Mouse (Mus musculus): ENCODE measurements around the gene Gm47959.
A peak's percentile ranks its signal among the peaks of the same experiment; 100 is the strongest.

Gene Gm47959

DNA sequence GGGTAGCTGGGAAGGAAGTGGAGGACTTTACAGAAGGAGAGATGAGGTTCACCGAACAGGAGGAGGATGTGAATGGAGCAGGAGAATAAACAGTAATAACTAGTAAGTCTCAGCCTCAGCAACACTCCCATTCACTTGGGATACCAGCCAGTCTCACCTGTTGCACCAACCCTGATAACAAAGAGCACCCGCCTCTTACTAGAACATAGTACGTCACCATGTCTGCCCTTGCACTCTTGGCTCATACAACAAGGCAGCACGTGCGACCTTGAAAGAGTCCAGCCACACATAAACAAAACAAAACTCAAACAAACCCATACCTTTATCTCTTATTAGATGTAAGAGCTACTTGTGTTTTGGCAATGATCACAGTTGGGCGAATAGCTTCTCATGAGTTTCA, 32.2 kb downstream of the Gm47959 start:
- DNase-seq (ENCODE audit: low read depth, low spot score): no peak

- no peak for DNase-seq (ENCODE audit: low read depth, low spot score)
These were observed 34.2 kb downstream of the Gm47959 start for GRCm38 (mm10) chr1:83034509-83034908.

DNA sequence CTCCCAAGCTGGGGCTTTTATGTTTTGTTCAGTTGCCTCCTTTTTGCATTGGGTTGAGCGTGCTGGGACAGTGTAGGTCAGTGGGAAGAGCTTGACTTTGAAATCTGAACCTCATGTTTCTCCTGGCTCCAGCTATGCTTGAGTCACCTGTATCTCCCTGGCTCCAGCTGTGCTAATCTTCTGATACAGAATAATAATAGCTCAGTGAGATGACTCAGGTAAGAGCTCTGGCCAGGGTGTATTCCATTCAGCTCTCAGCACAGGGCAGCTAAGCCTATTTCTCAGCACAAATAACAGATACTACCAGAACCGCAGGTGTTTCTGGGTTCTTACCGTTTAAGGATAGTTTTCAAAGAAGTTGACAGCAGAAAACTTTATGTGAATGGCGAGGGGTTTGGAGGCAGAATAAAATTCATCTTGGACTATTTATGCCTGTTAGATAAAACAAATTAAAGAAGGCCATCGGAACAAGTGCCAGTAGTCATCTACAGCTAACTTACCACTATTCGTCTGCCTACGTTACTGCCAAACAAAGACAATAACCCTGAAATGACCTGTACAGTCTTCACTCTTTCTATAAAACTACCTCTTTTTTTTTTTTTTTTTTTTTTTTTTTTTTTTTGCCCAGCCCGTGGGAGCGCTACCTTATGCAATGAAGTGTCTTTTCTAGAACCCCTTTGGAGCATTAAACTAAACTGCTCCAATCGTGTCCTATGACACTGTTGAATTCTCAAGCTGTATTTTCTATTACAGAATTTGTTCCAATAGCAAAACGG, 36.7 kb downstream of the Gm47959 start:
- no peak for DNase-seq (ENCODE audit: low read depth, low spot score)

GRCm38 (mm10) chr1:83038109-83038672, 37.8 kb downstream of the Gm47959 start, which contains the start of gene Slc19a3:
Gene Slc19a3 (minus strand): TSS chr1:83038448.
- peak; percentile 88 for DNase-seq (ENCODE audit: low read depth, low spot score)

GRCm38 (mm10) chr1:83039080-83039479, 38.7 kb downstream of the Gm47959 start:
- peak; percentile 35 for DNase-seq (ENCODE audit: low read depth, low spot score)

GRCm38 (mm10) chr1:83042380-83042779, 42.0 kb downstream of the Gm47959 start, which contains the start of gene Krtap28-10:
Gene Krtap28-10 (minus strand): TSS chr1:83042480.
- DNase-seq (ENCODE audit: low read depth, low spot score): no peak

DNA sequence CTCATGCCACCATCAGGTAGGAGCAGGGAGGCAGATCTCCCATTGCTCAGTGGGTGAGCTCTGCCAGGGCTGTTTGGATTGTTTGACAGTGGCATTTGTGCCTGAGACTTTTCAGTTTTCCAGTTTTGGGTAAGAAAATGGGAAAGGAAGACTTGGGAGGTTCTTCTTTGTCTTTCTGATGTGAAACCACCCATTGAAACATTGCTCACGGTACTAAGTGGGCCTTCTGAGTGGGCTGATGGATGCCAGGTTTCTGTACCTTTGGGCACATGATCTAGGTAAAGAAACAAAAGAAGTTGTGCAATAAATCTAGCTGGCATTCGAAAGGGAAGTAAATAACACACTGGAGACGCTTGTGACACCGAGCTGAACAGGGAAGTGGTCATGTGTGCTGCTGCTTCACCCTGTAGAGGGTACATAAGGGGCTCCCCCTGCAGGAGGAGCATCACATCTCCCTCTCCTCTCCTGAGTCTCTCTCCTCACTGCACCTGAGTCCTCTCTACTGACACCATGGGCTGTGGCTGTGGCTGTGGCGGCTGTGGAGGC, 44.6 kb downstream of the Gm47959 start, which contains the start of gene Gm47969:
Gm47969 (plus strand) TSS at position 51 of the 546 bp plus-strand sequence.
- DNase-seq (ENCODE audit: low read depth, low spot score): peak; percentile 24
